Mouse (Mus musculus): Measurements from ENCODE around the gene Gpr55.

Gene Gpr55

DNA sequence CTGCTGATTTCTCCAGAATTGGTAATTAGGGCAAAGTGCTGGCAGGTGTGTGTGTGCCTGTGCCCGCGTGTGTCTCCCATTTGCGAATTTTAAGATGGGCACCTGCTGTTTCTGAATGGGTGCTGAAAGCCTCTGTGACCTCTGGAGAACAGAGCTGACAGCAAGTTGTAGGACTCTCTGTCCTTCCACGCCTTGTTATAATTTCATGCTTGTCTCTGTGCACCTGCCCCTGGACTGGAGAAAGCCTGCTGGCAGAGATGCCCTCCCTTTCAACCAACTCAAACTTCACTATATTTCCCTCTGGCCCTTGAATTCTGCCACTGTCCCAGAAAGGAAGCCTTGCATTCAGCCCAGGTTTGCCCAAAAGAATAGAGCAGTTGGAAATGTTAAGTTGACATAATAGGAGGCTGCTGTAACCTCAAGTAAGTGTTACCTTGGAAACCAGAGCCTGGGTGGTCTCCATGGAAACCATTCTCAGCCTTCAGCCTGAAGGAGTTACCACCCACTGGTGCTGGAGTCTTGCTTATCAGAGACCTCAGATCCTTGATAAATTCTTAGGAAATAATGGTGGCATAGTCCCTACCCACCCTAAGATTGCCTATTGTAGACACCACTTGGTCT, 43.9 kb downstream of the Gpr55 start:
- DNase-seq (ENCODE audit: low spot score in 2 of 2) = peak in 1 of 2 experiments; percentile 63

DNA sequence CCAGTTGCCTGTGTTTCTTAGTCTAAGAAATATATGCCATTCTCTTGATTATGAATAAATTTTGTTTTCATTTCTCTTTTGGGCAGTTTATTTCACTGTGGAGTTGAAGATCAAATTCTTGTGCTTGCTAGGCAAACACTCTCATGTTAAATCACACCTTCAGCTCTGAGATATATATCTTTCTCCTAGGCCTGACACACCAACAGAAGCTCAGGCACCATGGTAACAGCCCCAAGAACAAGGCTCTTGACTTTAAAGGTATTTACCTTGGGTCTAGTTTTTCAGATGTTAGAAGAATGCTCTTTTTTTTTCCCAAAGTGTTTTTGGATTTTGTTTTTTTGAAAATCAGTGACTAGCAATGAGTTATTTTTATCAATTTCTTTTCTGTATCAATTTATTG, 44.9 kb downstream of the Gpr55 start:
- DNase-seq (ENCODE audit: low spot score in 2 of 2) = no peak

DNA sequence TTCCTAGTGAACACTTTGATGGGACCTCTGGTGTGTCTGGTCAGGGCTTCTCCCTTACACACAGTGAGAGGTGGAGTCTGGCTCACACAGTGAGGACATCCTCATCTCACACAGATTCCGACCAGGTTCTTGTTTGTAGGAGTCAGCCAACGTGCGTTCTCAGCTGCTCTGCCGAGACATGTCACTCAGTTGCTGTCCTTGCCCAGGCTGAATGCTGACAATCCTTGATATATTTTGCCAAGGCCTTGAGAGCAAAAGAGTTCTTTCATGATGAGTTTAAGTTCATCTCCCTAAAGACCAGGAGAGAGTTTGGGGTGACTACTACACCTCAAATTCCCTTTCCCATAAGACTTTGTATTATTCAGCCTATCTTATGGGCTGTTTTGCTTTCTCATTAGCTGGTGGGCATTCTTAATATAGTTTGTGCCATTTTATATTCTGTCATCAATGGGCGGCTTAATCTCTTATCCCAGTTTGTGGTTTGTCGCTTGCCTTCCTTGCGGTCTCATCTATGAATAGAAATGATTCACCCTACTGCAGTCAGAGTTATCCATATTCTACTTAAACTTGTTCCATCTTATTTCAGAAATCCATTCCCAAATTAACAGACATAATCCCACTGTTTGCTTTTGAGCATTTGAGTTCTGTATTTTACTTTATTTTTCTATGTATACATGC, 47.6 kb downstream of the Gpr55 start:
- no peak for DNase-seq (ENCODE audit: low spot score in 2 of 2)

DNA sequence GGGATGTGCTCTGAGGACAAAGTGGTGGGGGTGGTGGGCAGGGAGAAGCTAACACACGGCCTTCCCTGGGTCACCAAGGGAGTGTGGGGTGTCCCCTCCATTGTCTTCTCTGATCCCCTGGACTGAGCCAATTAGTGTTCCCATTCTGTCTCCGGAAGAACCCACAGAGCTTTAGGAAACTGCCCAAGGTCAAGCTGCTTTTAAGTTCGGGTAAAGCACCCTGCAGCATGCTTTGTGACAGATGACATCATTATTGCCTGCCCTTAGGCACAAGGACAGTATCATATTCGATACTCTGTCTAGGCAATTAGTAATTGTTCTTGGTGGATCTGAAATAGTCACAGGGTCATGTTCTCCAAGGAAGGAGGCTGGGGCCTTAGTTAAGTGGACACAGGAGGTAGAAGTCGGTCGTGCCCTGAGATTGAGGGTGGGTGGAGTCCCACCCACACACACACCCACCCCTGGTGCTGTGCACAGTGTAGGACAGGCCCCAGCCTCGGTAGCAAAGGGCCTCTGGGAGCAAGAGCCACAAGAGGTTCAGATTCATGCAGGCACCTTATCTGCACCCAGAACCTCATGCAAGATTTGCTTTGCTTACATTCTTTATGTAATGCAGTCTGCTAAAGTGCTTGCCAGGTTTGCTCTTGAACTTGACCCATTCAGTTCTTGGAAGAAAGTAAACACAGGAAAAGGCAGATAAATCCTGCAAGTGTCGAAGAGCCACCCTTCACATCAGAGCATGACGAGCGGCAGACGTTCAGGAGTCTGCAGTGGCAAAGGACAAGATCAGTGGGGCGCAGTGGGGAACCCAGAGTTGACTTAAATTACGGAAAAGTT, 51.8 kb downstream of the Gpr55 start:
- DNase-seq (ENCODE audit: low spot score in 2 of 2) = no peak

DNA sequence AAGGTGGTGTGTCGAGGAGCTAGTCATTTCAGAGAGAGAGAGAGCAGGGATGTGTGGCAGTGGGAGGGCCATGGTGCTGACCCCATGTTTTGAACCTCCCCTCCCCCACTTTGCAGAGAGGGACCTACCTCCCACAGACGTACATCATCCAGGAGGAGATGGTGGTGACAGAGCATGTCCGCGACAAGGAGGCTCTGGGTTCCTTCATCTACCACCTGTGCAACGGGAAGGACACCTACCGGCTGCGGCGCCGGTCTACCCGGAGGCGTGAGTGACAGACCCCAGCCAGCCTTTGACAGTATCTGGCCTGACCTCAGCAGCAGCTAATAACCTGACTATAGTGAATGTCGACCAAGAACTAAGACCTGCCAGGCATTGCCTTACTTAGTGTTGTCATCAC, 53.9 kb downstream of the Gpr55 start:
- no peak for DNase-seq (ENCODE audit: low spot score in 2 of 2)

DNA sequence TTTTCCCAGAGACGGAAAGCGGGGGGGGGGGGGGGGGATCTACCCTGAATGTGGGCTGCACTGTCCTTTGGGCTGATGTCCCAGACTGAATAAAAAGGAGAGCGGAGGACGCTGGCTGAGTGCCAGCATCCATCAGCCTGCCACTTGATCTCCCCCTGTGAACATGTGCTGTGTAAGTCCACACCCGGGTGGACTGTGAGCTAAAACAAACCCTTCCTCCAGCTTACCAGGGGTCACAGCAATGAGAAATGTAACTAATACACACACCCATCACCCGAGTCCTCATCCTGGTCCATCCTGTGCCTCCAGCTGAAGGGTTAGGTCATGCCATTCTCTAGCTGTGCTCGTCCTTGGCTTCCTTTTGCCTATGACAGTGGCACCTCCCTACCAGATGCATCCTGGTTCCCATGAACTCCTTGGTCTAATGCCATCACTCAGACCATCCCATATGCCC, 58.7 kb downstream of the Gpr55 start:
- DNase-seq (ENCODE audit: low spot score in 2 of 2) = no peak

DNA sequence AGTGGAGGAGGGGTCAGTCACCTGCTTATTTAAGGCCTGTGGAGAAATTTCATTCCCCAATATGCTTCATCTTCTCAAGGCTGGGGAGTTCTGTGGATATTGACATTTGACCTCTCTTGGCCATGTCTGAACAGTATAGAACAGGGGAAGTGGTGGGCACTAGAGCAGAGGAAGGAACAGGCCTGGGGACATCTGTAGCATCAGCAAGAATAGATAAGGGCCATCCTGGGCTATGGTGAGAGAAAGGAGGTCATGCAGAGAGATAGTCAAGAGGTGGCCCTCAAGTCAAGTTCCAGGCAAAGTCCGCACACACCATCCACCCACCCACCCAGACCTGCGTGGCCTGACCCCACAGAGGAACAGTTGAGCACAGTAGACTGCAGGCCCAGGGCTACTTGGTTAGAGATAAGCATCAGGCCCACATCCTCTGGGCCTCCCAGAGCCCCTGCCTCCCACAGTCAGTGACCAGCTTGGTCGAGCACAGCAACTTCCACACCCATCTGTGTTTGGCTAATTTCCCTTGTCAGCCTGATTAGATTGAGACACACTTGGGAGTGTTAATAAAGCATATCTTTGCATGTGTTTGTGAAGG, 59.2 kb downstream of the Gpr55 start:
- no peak for DNase-seq (ENCODE audit: low spot score in 2 of 2)

DNA sequence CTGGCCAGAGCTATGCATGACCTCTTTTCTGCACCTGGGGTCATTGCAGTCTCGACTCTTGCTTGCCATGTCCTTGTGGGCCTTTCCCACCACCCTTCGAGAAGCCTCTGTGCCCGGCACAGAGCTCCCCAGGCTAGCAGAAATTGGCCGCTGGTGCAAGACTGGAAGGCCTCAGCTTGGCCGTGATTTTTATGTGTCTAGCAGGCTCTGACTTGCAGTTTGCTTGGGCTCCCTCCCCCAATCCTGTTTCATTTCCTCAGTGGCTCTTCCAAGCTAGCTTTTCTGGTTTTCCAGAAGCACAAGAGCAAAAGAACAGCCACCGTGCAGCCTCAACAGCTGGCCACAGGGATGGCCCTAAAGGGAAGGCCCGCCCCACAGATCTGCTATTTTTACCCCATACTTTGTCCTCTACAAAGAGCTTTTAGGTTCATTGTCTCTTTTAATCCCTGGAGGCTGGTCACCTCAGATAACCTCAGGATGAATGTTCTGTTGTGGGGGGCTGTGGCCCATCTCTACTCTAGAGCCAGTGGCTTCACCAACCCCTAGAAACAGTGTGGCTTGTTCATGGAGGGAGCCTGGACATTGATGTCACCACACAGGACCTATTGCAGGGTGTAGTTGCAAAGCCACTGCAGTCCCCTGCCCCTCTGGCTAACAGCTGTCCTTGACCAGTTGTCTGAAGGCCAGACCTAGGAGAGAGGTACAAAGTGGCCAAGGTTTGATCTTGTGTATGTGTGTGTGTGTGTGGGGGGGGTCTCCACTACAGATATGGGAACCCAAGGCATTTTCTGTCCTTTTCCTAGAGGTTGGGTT, 60.1 kb downstream of the Gpr55 start:
- DNase-seq (ENCODE audit: low spot score in 2 of 2) = no peak

DNA sequence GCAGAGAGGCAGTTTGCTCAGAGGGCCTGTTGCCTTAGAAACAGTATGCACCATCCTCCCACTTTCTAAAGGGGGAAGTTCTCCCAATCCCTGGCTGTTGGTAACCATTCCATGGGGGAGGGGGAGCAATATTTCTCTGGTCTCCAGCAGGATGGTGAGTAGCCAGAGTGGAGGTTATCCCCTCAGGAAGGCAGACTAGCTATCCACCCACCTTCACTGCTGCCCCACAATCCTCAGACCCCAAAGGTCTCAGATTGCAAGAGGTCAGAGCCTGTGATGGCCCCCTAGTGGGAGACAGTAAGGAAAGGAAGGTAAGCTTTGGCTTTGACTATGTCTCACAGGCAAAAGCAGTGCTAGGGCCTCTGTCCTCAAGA, 61.4 kb downstream of the Gpr55 start:
- peak in 1 of 2 experiments; percentile 31 for DNase-seq (ENCODE audit: low spot score in 2 of 2)

DNA sequence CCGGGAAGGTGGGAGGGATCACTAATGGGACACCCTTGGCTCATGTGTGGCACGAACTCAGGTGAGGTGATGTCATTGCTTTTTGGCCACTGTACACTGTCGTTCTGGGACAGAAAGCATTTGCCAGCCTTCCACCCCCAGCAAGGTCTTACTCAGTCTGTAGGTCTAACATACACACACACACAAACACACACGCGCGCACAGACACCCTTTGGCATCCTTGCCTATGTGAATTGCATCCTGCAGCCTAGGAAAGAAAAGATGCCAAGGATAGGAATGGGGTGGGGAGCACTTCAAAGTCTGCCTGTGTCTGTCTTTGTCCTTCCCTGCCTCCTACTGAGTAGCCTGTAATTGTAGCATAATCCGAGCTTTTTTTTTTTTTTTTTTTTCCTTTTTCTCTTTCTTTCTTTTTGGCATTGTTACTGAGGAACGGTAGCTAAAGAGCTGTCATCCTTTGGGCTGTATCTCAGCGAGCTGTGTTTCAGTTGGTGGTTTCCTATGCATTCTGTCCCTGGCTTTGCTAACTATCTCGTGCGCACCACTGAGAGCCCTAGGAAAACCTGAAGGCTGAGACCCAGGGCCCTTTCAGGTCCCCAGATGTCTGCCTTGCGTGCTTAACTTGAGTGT, 61.9 kb downstream of the Gpr55 start:
- DNase-seq (ENCODE audit: low spot score in 2 of 2) = peak in 1 of 2 experiments; percentile 36

DNA sequence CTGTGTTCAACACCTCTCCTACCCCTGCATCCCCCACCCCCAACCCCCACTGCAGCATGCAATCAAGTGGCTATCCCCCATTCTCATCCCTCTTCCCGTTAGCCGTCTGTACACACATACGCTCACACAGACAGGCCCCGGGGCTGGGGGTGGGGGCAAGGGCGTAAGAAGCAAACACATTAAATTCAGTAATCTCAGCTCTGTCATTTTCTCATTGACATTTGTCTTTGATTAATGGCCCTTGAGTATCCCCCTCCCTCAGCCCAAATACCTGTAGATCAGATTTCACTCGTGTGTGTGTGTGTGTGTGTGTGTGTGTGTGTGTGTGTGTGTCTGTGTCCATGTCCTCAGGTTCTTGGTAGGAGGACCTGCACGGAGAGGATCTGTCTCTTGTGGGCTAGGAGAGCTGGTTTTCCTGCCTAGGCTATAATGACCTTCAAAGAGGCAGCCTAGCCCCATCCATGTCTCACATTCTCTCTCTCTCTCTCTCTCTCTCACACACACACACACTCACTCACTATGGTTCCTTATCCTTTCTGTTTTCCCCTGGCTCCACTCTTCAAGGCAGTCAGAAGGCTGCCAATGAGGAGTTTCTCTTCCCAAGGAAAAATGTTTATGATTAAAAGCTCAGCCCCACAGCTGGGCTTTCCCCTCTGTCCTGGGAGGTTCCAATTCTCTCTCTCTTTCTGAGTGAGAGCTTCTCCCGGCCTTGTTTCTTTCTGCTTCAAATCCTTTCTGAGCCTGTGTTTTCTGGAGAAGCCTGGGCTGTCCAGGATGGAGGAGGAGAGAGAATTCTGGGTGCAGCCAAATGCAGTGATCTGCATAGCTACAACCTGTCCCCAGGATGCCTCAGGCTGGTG, 62.7 kb downstream of the Gpr55 start:
- DNase-seq (ENCODE audit: low spot score in 2 of 2) = no peak

DNA sequence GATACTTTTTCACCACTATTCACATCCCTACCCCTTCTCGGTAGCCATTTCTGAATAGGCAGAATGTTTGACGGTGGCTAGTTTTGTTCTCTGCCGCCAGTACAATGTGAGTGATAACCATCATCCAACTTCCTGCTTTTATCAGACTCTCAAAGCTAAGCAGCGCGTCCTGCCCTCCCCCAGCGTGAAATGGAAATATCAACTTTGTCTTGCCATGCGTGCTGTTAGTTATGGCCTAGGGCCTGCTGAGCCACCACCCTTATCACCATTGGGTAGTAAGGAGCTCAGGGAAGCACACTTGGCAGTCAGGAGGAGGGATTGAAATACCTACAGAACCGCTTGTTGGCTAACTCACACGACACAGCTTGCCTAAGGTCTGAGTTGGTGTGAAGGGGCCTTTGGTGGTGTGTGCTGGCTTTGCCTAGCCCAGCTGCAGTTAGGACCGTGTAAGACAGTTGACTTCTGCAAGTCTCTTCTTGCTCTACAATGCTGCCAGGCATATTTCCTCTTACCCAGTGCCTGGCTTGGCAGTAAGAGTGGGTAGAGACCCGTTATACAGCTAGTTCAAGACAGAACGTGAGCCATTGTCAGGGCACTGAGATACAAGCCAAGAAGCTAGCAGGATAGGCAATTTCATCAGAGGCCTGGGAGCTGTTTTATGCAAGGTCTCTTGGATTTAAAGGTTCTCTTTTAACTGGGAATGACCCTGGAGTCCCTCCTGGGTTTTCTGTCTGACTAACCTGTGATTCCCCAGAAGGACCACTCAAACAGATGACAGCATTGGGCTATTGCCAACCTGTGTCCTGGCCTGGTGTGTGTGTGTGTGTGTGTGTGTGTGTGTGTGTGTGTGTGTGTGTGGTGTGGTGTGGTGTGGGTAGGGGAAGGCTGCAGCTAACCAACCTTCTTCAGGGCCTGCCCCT, 63.8 kb downstream of the Gpr55 start:
- DNase-seq (ENCODE audit: low spot score in 2 of 2) = peak in 1 of 2 experiments; percentile 8

DNA sequence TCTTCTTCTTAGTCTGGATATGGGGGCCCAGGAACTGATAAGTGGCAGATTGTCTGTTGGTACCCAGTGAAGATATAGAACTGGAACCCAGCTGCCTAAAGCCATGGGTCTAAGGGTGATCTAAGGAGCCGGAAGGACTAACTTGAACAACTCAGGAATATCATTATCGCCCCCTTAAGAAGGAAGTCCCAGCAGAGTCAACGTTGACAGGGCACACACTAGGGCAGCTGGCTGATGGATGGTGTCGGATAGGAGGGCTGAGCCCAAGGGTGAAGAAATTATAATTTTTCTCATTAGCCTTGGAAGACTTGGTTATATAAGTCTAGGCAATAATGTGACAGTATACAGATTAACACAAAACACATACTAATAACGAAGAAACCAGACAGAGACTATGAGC, 64.7 kb downstream of the Gpr55 start:
- no peak for DNase-seq (ENCODE audit: low spot score in 2 of 2)

DNA sequence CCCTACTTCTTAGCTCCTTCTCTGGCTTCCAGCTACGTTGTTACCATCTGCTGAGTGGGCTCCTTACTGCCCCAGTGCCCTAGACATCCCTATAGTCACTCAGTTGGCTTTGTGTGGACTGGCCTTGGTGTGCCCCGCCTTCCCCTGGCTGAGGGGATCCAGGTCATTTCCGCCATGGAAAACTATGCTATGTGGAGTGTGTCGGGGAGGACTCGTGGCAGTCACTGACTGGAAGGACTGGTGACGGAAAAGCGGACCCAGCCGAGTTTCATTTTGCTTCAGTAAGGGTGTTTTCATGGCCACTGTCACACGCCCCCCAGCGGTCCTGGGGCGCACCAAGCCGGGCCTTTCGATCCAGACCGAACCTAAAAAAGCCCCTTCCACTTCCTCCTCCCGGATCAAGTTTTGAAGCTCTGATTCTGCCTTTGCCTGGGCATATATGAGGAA, 65.4 kb downstream of the Gpr55 start:
- DNase-seq (ENCODE audit: low spot score in 2 of 2) = peak in 1 of 2 experiments; percentile 11

DNA sequence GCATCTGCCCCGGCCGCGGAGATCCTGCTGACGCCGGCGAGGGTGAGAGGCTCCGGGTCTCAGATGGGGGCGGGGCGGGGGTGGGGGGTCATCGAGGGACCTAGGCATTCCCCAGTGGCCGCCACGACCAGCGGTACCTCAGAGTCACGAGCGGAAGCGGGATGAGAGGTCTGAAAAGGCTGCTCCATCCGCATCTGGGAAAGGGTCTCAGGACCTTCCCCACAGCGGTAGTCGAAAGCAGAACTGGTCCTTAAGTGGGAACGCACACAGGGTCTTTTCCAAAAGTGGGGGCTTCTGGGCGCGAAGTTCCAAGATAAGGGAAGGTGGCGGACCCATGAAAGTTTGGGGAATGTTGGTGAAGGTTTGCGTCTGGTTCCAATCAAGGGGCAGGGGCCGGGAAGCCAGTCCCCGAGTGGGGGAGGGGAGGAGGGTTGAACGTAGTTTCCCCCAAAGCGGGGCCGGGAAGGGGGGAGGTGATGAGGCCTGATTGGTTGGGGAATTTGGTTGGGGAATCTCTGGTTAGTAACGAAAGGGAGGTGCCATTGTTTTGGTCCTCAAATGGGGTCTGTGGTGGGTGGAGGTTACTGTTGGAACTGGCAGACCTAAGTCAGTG, 66.0 kb downstream of the Gpr55 start:
- DNase-seq (ENCODE audit: low spot score in 2 of 2) = peak in 1 of 2 experiments; percentile 29

DNA sequence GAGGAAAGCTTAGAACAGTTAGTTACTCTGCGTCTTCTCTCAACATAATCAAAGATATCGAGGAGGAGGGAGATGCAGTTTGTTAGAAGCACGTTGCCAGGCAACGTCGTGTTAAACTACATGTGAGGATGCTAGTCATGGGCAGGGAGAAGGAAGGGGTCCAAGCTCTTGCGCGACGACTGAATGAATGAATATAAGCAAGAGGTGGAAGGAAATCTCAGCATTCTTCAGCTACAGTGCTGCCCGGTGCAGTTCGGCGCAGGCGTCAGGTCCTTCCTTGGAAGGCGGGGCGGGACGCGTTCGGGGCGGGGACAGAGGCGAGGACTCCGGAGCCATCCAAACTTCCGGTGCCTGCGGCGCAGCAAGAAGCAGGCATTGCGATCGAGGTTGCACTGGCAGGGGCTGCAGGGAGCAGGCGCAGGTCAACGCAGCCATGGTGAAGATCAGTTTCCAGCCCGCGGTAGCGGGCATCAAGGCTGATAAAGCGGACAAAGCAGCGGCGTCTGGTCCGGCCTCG, 66.5 kb downstream of the Gpr55 start, which contains the start of gene Itm2c:
Gene Itm2c (plus strand): TSS at position 51 of the 517 bp plus-strand sequence.
- peak; percentile 75 to 84 for DNase-seq (ENCODE audit: low spot score in 2 of 2)

Data from frontal cortex, postnatal 25 days (tissue).